Mouse (Mus musculus) heart, adult 2 months (tissue): ENCODE results near the gene Adgrl1. TPM values are rescaled to one million over a fixed set of nuclear protein-coding genes. Genes with fewer than 3 reads are reported as not detected.

Experiments
- DNase-seq, 2 experiments: peaks; one replicate each; pipeline ENCODE4 v3.0.0; 2021
- H3K27ac ChIP-seq: fragments of 200-600 bp; 2 replicates; pipeline ENCODE4 v1.8.1; 2022
- H3K27me3 ChIP-seq: fragments of 200-500 bp; 2 replicates; pipeline ENCODE4 v1.6.1; 2012; ENCODE audit warnings: mild to moderate bottlenecking, low read length, inconsistent platforms, mixed read lengths; ENCODE audit not compliant: control insufficient read depth, insufficient read depth
- H3K36me3 ChIP-seq: fragments of 200-500 bp; 2 replicates; pipeline ENCODE4 v1.6.1; 2012; ENCODE audit warnings: low read length, inconsistent platforms; ENCODE audit not compliant: control insufficient read depth, insufficient read depth
- H3K4me1 ChIP-seq: fragments of 200-500 bp; 2 replicates; pipeline ENCODE4 v1.6.1; 2011; ENCODE audit warnings: low read length; ENCODE audit not compliant: control insufficient read depth, insufficient read depth
- H3K4me3 ChIP-seq: fragments of 200-600 bp; 2 replicates; pipeline ENCODE4 v1.8.1; 2022
- H3K79me2 ChIP-seq: fragments of 200-500 bp; replicated peaks from 2 replicates; pipeline ENCODE4 v1.6.1; 2012; ENCODE audit warnings: mild to moderate bottlenecking, inconsistent platforms, low read length, moderate library complexity, mixed read lengths; ENCODE audit not compliant: control insufficient read depth, insufficient read depth
- H3K9ac ChIP-seq: fragments of 200-500 bp; 2 replicates; pipeline ENCODE4 v1.6.1; 2012; ENCODE audit warnings: low read depth, mild to moderate bottlenecking, control low read depth, inconsistent platforms, low read length, mixed read lengths
- CTCF ChIP-seq: fragments of 200-600 bp; IDR thresholded peaks from 2 replicates; pipeline ENCODE4 v1.8.1; 2022; ENCODE audit warnings: antibody characterized with exemption, mild to moderate bottlenecking, moderate library complexity
- EP300 ChIP-seq: fragments of 200-500 bp; IDR thresholded peaks from 2 replicates; pipeline ENCODE4 v1.6.1; 2011; ENCODE audit warnings: low read depth, low read length, control low read depth; ENCODE audit not compliant: insufficient read depth
- POLR2A ChIP-seq: fragments of 200-500 bp; IDR thresholded peaks from 2 replicates; pipeline ENCODE4 v1.6.1; 2011; ENCODE audit warnings: mild to moderate bottlenecking, low read depth, low read length, control low read depth; ENCODE audit not compliant: insufficient read depth
- WGBS: fragments of 180-500 bp; shearing (Covaris S2); methylation state at CpG from one replicate; pipeline ENCODE4 v1.1.7; 2018; 5-methylcytosine and 5-hydroxymethylcytosine counted together
- intact Hi-C: fragments of 180-260 bp; cut with DNase I; formaldehyde crosslinking; loops from one replicate; pipeline ENCODE4 v1.15.1; 2025
- polyA plus RNA-seq: library from polyadenylated mRNA; depleted of rRNA; stranded (reverse); fragments of >200 nt; gene quantifications from 2 replicates; pipeline ENCODE4 v1.2.3, GENCODE M21; 2012
- total RNA-seq, 2 experiments: library from RNA; stranded (reverse); gene quantifications; 2 replicates each; pipeline ENCODE4 v1.2.3; 2021

The Adgrl1 gene
- total and polyA plus RNA-seq, 3 experiments = 11.3 to 33.8 (median 12.9) TPM

DNA sequence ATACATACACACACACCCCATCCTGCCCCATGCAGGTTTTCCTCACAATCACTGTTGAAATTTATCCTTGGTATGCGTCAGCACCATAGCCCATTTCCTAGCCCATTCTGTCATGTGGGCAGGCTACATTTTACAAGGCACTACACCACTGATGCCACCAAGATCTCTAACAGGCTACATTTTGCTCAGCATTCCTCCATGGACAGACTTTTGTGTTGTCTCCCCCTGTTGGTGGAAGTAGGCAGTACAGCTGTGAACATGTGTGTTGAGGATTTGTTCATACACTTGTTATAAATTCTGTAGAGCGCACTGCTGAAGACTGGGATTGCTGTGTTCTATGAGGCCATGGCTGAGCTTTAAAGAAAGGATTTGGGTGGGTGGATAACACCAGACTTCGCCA, 21.7 kb downstream of the Adgrl1 start:
- intact Hi-C loops = loop anchor here (1.0 kb wide), 2 partner anchors 138 to 259 kb away; no protein-coding TSS in a partner anchor
- H3K27ac ChIP-seq = no peak overlapping the region
- no peaks in the 10 kb centered on the region for H3K27me3 ChIP-seq
- H3K36me3 ChIP-seq = no peaks in the 10 kb centered on the region
- peak; percentile 56 to 75 for DNase-seq
- WGBS = 73% methylated on average over 3 of the region's 3 CpGs
- H3K4me1 ChIP-seq = no peaks in the 10 kb centered on the region
- H3K79me2 ChIP-seq = no peaks in the 10 kb centered on the region
- no peak for TF ChIP-seq POLR2A
- TF ChIP-seq CTCF = peak; percentile 96
- H3K9ac ChIP-seq = no peak overlapping the region
- no peak overlapping the region for H3K4me3 ChIP-seq

DNA sequence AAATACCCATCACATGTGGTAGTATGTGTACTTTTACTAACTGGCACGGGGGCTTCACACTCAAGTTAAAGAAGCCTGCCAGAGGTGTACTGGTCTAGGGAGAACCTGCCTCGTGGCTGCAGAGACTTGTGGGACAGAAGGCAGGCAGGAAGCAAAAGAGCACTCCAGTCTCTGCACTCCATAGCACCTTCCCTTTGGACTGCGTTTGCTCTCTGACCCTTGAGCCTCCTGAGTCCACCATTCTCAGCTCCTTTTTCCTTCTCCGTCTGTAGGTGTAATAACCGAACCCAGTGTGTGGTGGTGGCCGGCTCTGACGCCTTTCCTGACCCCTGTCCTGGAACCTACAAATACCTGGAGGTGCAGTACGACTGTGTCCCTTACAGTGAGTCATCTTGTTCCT, 22.8 kb downstream of the Adgrl1 start:
- no peak overlapping the region for H3K27ac ChIP-seq
- TF ChIP-seq EP300 (no peak), POLR2A (no peak), CTCF (no peak)
- intact Hi-C loops = no loop called here
- no peaks in the 10 kb centered on the region for H3K36me3 ChIP-seq
- no peaks in the 10 kb centered on the region for H3K79me2 ChIP-seq
- no peak overlapping the region for H3K4me3 ChIP-seq
- H3K9ac ChIP-seq = no peak overlapping the region
- no peak for DNase-seq
- H3K4me1 ChIP-seq = no peaks in the 10 kb centered on the region
- no peaks in the 10 kb centered on the region for H3K27me3 ChIP-seq
- 94% methylated on average over 8 of the region's 8 CpGs for WGBS

DNA sequence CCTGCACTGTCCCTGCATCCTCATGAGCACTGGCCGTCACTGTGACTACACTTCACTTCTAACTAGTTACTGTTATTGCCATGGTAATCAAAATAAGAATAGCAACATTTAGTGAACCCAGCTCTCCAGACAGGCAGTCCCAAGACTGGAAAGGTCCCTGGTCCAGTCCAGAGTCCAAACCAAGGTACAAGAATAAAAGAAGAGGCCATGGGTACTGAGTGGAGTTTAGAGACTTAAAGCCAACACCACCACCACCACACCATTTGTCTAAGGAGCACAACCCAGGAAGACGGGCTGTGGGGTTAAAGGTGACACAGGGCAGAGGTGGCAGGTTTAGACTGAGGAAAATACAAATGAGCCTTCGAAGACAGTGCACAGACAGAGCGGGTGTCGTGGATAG, 24.7 kb downstream of the Adgrl1 start:
- H3K27me3 ChIP-seq = no peaks in the 10 kb centered on the region
- TF ChIP-seq EP300 = no peak
- TF ChIP-seq CTCF = no peak
- TF ChIP-seq POLR2A = no peak
- no peaks in the 10 kb centered on the region for H3K36me3 ChIP-seq
- H3K4me3 ChIP-seq = no peak overlapping the region
- intact Hi-C loops = no loop called here
- no peak overlapping the region for H3K9ac ChIP-seq
- H3K79me2 ChIP-seq = no peaks in the 10 kb centered on the region
- H3K4me1 ChIP-seq = no peaks in the 10 kb centered on the region
- WGBS = 95% methylated on average over 5 of the region's 5 CpGs
- H3K27ac ChIP-seq = no peak overlapping the region
- DNase-seq = no peak

DNA sequence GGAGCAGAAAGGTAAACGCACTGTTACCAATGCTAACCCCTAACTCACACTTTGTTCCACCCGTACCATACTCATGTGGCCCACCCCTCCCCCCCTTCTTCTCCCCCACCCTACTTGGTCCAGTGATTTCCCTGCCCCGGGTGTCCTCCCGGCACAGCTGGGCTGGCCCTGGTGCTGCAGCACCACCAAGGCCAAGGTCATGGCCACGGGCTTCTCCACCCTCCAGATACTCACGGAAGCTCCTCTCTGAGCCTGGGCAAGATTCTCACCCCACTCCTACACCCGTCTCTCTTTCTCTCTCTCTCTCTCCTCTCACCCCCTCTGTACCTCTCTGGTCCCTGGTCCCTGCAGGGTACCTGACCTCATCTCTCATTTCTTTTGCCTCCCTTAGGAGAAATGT, 26.4 kb downstream of the Adgrl1 start:
- Histone ChIP-seq H3K36me3 (no peaks in the 10 kb centered on the region), H3K27ac (no peak overlapping the region), H3K9ac (no peak overlapping the region), H3K79me2 (no peaks in the 10 kb centered on the region), H3K4me3 (no peak overlapping the region), H3K27me3 (no peaks in the 10 kb centered on the region), H3K4me1 (no peaks in the 10 kb centered on the region)
- intact Hi-C loops = no loop called here
- DNase-seq = no peak
- 68% methylated on average over 7 of the region's 7 CpGs for WGBS
- TF ChIP-seq EP300 (no peak), CTCF (no peak), POLR2A (no peak)

DNA sequence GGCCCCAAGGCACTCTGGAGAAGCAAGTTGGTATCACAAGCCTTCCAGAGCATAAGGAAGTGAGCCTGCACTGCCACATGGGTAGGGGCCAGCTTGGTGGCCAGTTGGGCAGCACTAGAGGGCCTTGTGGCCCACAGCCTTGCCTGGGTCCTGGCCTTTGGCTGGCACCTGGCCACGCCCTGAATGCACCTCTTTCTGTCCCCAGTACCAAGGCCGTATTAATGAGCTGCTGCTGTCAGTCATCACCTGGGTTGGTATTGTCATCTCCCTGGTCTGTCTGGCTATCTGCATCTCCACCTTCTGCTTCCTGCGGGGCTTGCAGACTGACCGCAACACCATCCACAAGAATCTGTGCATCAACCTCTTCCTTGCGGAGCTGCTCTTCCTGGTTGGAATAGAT, 34.3 kb downstream of the Adgrl1 start:
- H3K27ac ChIP-seq = no peak overlapping the region
- 84% methylated on average over 5 of the region's 5 CpGs for WGBS
- H3K27me3 ChIP-seq = no peaks in the 10 kb centered on the region
- H3K4me3 ChIP-seq = no peak overlapping the region
- no peak overlapping the region for H3K9ac ChIP-seq
- intact Hi-C loops = no loop called here
- H3K79me2 ChIP-seq = no peaks in the 10 kb centered on the region
- no peaks in the 10 kb centered on the region for H3K36me3 ChIP-seq
- no peak for TF ChIP-seq POLR2A
- no peak for TF ChIP-seq CTCF
- no peak for TF ChIP-seq EP300
- no peaks in the 10 kb centered on the region for H3K4me1 ChIP-seq
- peak in 1 of 2 experiments; percentile 15 for DNase-seq

DNA sequence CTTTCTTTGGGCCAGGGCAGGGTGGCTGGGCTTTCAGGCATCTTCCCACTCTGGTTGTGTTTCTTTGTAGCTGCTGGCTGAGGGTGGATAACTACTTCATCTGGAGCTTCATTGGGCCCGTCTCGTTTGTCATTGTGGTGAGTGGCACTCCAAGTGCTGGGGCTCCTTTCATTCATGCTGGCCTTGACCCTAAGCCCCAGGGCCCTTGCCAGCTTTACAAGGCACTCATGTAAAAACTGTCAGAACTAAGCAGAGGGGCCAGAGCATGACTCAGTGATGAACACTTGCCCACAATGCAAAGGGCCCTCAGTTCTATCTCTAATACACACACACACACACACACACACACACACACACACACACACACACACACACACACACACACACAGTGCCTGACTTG, 35.1 kb downstream of the Adgrl1 start:
- WGBS = 92% methylated on average over 2 of the region's 2 CpGs
- Histone ChIP-seq H3K27ac (no peak overlapping the region), H3K4me1 (no peaks in the 10 kb centered on the region), H3K4me3 (no peak overlapping the region), H3K27me3 (no peaks in the 10 kb centered on the region), H3K79me2 (no peaks in the 10 kb centered on the region), H3K36me3 (no peaks in the 10 kb centered on the region), H3K9ac (no peak overlapping the region)
- TF ChIP-seq POLR2A = no peak
- no peak for TF ChIP-seq CTCF
- no peak for TF ChIP-seq EP300
- intact Hi-C loops = no loop called here
- DNase-seq = no peak

DNA sequence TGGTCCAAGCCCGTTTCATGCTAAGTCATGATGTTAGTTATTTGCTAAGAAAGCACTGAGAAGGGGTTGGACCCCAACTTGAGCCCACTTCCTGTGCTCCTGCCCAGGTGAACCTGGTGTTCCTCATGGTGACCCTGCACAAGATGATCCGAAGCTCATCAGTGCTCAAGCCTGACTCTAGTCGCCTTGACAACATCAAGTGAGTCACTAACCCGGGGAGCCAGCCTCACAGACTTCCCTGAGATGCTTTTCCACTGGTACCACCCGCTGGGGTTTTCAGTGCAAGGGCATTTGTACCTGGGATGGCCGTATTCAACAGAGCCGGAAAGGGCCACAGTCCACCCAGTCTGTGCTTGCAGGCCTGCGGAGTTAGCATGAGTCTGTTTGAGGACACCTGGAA, 35.5 kb downstream of the Adgrl1 start:
- Histone ChIP-seq H3K27me3 (no peaks in the 10 kb centered on the region), H3K27ac (no peak overlapping the region), H3K36me3 (no peaks in the 10 kb centered on the region), H3K9ac (no peak overlapping the region), H3K4me1 (no peaks in the 10 kb centered on the region), H3K79me2 (no peaks in the 10 kb centered on the region), H3K4me3 (no peak overlapping the region)
- 90% methylated on average over 8 of the region's 8 CpGs for WGBS
- intact Hi-C loops = no loop called here
- TF ChIP-seq POLR2A (no peak), EP300 (no peak), CTCF (no peak)
- DNase-seq = peak in 1 of 2 experiments; percentile 11
